9 mouse cellular contexts compared by ENCODE assay signal in the genomic region with DNA sequence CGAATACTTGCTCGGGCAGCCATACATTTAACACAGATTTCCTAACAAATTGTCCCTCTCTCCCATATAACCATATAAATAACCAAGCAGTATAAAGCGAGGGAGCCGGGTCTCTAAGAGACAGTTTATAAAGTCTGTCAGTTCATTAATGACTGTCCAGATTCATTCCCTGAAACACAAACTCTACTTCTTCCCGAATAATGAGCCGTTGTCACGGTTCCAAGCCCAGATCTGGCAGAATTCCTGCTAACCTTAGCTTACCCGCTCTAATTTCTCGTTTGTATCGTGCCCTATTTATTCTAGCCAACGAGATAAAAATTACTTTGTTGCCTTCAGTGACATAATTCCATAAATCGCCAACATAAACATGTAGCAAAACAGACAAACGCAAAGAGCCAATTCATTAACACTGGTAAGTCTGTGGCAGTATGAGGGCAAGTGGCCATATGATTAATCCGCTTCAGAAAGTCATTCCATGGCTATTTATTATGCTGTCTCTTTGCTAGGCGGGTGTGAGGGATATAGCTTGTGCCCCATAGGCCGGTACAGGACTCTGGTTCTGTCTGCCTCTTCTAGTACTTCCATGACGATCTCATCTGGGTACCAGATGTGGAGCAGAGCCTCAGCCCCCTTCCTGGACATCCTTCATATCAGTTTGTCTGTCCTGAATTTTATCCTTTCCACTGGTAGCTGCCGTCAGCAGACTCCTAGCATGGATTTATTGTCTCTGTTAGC. TPM values are rescaled to one million over a fixed set of nuclear protein-coding genes. Genes with fewer than 3 reads are reported as not detected.
DNase-seq lines count a peak whose midpoint lies in the region; ATAC-seq lines count a peak whose summit lies in the region.
"Had no signal": no experiment of that assay in that cellular context is flagged by ENCODE, and none has a peak within 500 bp of the region (broad histone marks: within the 10 kb centered on the region; RNA-seq: fewer than 3 reads in every experiment).

No protein-coding gene starts in this region.

- 0 out of 2 replicates have a peak, but pooled peaks cover 2% of the 10 kb centered on the region for H3K4me1 ChIP-seq in kidney, embryonic 15.5 days
- H3K4me1 ChIP-seq in neural tube, embryonic 11.5 days (ENCODE audit: control insufficient read depth, insufficient read depth, low read length) = no peaks in the 10 kb centered on the region
- H3K4me1 ChIP-seq in neural tube, embryonic 15.5 days = peaks cover 9% of the 10 kb centered on the region

- no peak overlapping the region for H3K9ac ChIP-seq in kidney, embryonic 15.5 days
- H3K9ac ChIP-seq in neural tube, embryonic 11.5 days (ENCODE audit: low read length) = no peak overlapping the region
- H3K9ac ChIP-seq in neural tube, embryonic 15.5 days (replicated peaks) = no peak overlapping the region
- H3K9ac ChIP-seq: heart, embryonic 12.5 days had no signal

- WGBS in kidney, embryonic 15.5 days = 59% methylated on average over 18 of the region's 18 CpGs
- 72% methylated on average over 18 of the region's 18 CpGs for WGBS in neural tube, embryonic 11.5 days
- 60% methylated on average over 18 of the region's 18 CpGs for WGBS in neural tube, embryonic 15.5 days

- H3K27me3 ChIP-seq in kidney, embryonic 15.5 days = no peaks in the 10 kb centered on the region
- no peaks in the 10 kb centered on the region for H3K27me3 ChIP-seq in neural tube, embryonic 11.5 days (ENCODE audit: control insufficient read depth, insufficient read depth, low read length)
- no peaks in the 10 kb centered on the region for H3K27me3 ChIP-seq in neural tube, embryonic 15.5 days (replicated peaks)
- H3K27me3 ChIP-seq: heart, embryonic 12.5 days had no signal

- ATAC-seq in kidney, embryonic 15.5 days (replicated peaks; ENCODE audit: low FRiP score) = peak; percentile 58; the same call in 1 of the 2 replicates
- ATAC-seq in neural tube, embryonic 11.5 days (ENCODE audit: insufficient read depth, low FRiP score, low TSS enrichment) = no peak
- ATAC-seq in neural tube, embryonic 15.5 days (ENCODE audit: low FRiP score) = no peak; the same call in 1 of the 2 replicates

- peak; percentile 43 to 48 for DNase-seq in cerebellum, postnatal 14 days
- DNase-seq in cerebellum, adult 9-11 months = no peak
- no peak for DNase-seq in kidney, adult 11 months
- DNase-seq in neural tube, embryonic 11.5 days (ENCODE audit: low spot score) = peak; percentile 20
- DNase-seq in layer of hippocampus, postnatal 14 days (ENCODE audit: low spot score in 2 of 2) = peak; percentile 60 to 75
- no peak for DNase-seq in thymus, postnatal 36 days

- no peaks in the 10 kb centered on the region for H3K9me3 ChIP-seq in kidney, embryonic 15.5 days (replicated peaks)
- no peaks in the 10 kb centered on the region for H3K9me3 ChIP-seq in neural tube, embryonic 11.5 days (ENCODE audit: control insufficient read depth, low read length)
- no peaks in the 10 kb centered on the region for H3K9me3 ChIP-seq in neural tube, embryonic 15.5 days (replicated peaks)
- H3K9me3 ChIP-seq: heart, embryonic 12.5 days had no signal

- peaks cover 65% of the 10 kb centered on the region for H3K36me3 ChIP-seq in kidney, embryonic 15.5 days
- peaks cover 2% of the 10 kb centered on the region for H3K36me3 ChIP-seq in neural tube, embryonic 11.5 days (ENCODE audit: control insufficient read depth, insufficient read depth, low read length)
- peaks cover 32% of the 10 kb centered on the region for H3K36me3 ChIP-seq in neural tube, embryonic 15.5 days

- H3K4me2 ChIP-seq in kidney, embryonic 15.5 days = no peak overlapping the region
- no peak overlapping the region for H3K4me2 ChIP-seq in neural tube, embryonic 11.5 days (ENCODE audit: low read depth)
- H3K4me2 ChIP-seq in neural tube, embryonic 15.5 days = no peak overlapping the region
- H3K4me2 ChIP-seq: heart, embryonic 12.5 days had no signal

- no peak overlapping the region for H3K4me3 ChIP-seq in kidney, embryonic 15.5 days (replicated peaks)
- H3K4me3 ChIP-seq in neural tube, embryonic 11.5 days (ENCODE audit: low read depth, low read length) = no peak overlapping the region
- no peak overlapping the region for H3K4me3 ChIP-seq in neural tube, embryonic 15.5 days (replicated peaks)
- H3K4me3 ChIP-seq: heart, embryonic 12.5 days had no signal

- no peak overlapping the region for H3K27ac ChIP-seq in kidney, embryonic 15.5 days
- H3K27ac ChIP-seq in neural tube, embryonic 11.5 days (ENCODE audit: low read depth, low read length) = no peak overlapping the region
- no peak overlapping the region for H3K27ac ChIP-seq in neural tube, embryonic 15.5 days (replicated peaks)

RNA-seq across cellular contexts. Expression of a gene that starts 51.0 kb away (rescaled TPM):
- 41.4 and 44.7 TPM in 2 replicates for polyA plus RNA-seq in kidney, embryonic 15.5 days (2015; fragmentation: Nextera tagmentation; extraction: Ambion mirVana)
- polyA plus RNA-seq in neural tube, embryonic 11.5 days (2014; fragmentation: Nextera tagmentation; extraction: Ambion mirVana) = 74.7 and 81.0 TPM in 2 replicates
- 41.8 and 43.1 TPM in 2 replicates for polyA plus RNA-seq in neural tube, embryonic 15.5 days (2015; fragmentation: Nextera tagmentation; extraction: Ambion mirVana)
- 10 to 100 TPM; 82.3 to 87.7 TPM for total RNA-seq in layer of hippocampus, postnatal 14 days (2021)

RNA-seq across cellular contexts. Expression of a gene that starts 51.2 kb away (rescaled TPM):
- 41.1 and 43.1 TPM in 2 replicates for polyA plus RNA-seq in kidney, embryonic 15.5 days (2015; fragmentation: Nextera tagmentation; extraction: Ambion mirVana)
- 23.5 and 26.4 TPM in 2 replicates for polyA plus RNA-seq in neural tube, embryonic 11.5 days (2014; fragmentation: Nextera tagmentation; extraction: Ambion mirVana)
- polyA plus RNA-seq in neural tube, embryonic 15.5 days (2015; fragmentation: Nextera tagmentation; extraction: Ambion mirVana) = 37.3 and 38.6 TPM in 2 replicates
- 10 to 100 TPM; 24.3 to 25.8 TPM for total RNA-seq in layer of hippocampus, postnatal 14 days (2021)

Comparison
In these comparisons a context has a peak if more than half of its experiments do, and no peak if none do; other contexts are left out.
1. DNase-seq: peak in cerebellum, postnatal 14 days (2 of 2), neural tube, embryonic 11.5 days (single experiment) and layer of hippocampus, postnatal 14 days (2 of 2); none in cerebellum, adult 9-11 months (single experiment), kidney, adult 11 months (single experiment) and thymus, postnatal 36 days (0 of 2).